Mouse (Mus musculus) stomach, postnatal 0 days (tissue): Measurements from ENCODE around the gene Bcl11a. TPM values are rescaled to one million over a fixed set of nuclear protein-coding genes. Genes with fewer than 3 reads are reported as not detected.
"Not testable (repeated sequence)": the region's sequence is repeated elsewhere in the genome, so short reads cannot be mapped to it uniquely, and the experiment has no call there.

Source experiments
- ATAC-seq: fragments of 200-750 bp; cut with Nextera tagmentation; 2 replicates; pipeline ENCODE4 v1.8.0; 2017; ENCODE audit not compliant: low FRiP score, low TSS enrichment
- DNase-seq: peaks from one replicate; pipeline ENCODE4 v3.0.0-alpha.2; 2016; ENCODE audit warnings: low spot score
- H3K27ac ChIP-seq: fragments of 300-500 bp; sonication (generic); replicated peaks from 2 replicates; pipeline ENCODE4 v1.5.1; 2014; ENCODE audit warnings: mild to moderate bottlenecking, control low read depth
- H3K27me3 ChIP-seq: fragments of 300-500 bp; sonication (generic); 2 replicates; pipeline ENCODE4 v1.6.1; 2014; ENCODE audit warnings: low read length; ENCODE audit not compliant: control insufficient read depth, insufficient read depth
- H3K36me3 ChIP-seq: fragments of 300-500 bp; sonication (generic); 2 replicates; pipeline ENCODE4 v1.6.1; 2014; ENCODE audit warnings: low read length, mixed read lengths; ENCODE audit not compliant: control insufficient read depth, insufficient read depth
- H3K4me1 ChIP-seq: fragments of 300-500 bp; sonication (generic); replicated peaks from 2 replicates; pipeline ENCODE4 v1.6.1; 2014; ENCODE audit warnings: antibody characterized with exemption; ENCODE audit not compliant: control insufficient read depth, insufficient read depth
- H3K4me2 ChIP-seq: fragments of 300-500 bp; sonication (generic); replicated peaks from 2 replicates; pipeline ENCODE4 v1.6.1; 2014; ENCODE audit warnings: low read depth, mild to moderate bottlenecking, control low read depth, moderate library complexity
- H3K4me3 ChIP-seq: fragments of 300-500 bp; sonication (generic); 2 replicates; pipeline ENCODE4 v1.5.1; 2014; ENCODE audit warnings: low read depth, low read length, control low read depth
- H3K9ac ChIP-seq: fragments of 300-500 bp; sonication (generic); 2 replicates; pipeline ENCODE4 v1.6.1; 2014; ENCODE audit warnings: mild to moderate bottlenecking, low read length, control low read depth, mixed read lengths
- H3K9me3 ChIP-seq: fragments of 300-500 bp; sonication (generic); 2 replicates; pipeline ENCODE4 v1.6.1; 2016; ENCODE audit warnings: low read length; ENCODE audit not compliant: control insufficient read depth
- CTCF ChIP-seq: IDR thresholded peaks from 2 replicates; pipeline ENCODE4 v1.5.1; 2016; ENCODE audit warnings: antibody characterized with exemption, low read depth, mild to moderate bottlenecking, moderate library complexity
- EP300 ChIP-seq: optimal IDR thresholded peaks from 2 replicates; pipeline ENCODE3; 2016; ENCODE audit warnings: antibody characterized with exemption
- WGBS: fragments of 180-500 bp; shearing (Covaris S2); extraction: QIAGEN DNeasy Blood & Tissue Kit; methylation state at CpG from one replicate; pipeline ENCODE4 v1.1.7; 2014; 5-methylcytosine and 5-hydroxymethylcytosine counted together
- polyA plus RNA-seq: library from polyadenylated mRNA; unstranded; fragments of >200 nt; fragmentation: Nextera tagmentation; extraction: Ambion mirVana; gene quantifications from 2 replicates; pipeline ENCODE4 v1.2.1, GENCODE M21; 2015

The Bcl11a gene
- polyA plus RNA-seq, 1 experiment from 2014 or later = 10.5 TPM

- no peaks in the 10 kb centered on the region; the same call in 1 of the 2 replicates for H3K4me1 ChIP-seq
- no peak overlapping the region for H3K4me3 ChIP-seq
- WGBS = 55% methylated on average over 7 of the region's 7 CpGs
- no peak for DNase-seq
- H3K36me3 ChIP-seq = no peaks in the 10 kb centered on the region
- ATAC-seq = peak; percentile 82
- H3K4me2 ChIP-seq = no peak overlapping the region
- no peak overlapping the region for H3K27ac ChIP-seq
- TF ChIP-seq CTCF = no peak
- H3K9me3 ChIP-seq = no peaks in the 10 kb centered on the region
- H3K27me3 ChIP-seq = no peaks in the 10 kb centered on the region
- no peak overlapping the region for H3K9ac ChIP-seq
Observed at GRCm38 (mm10) chr11:24116582-24117318, 38.9 kb downstream of the Bcl11a start.

- 77% methylated on average over 9 of the region's 9 CpGs for WGBS
- Histone ChIP-seq H3K4me1 (no peaks in the 10 kb centered on the region), H3K4me3 (no peak overlapping the region), H3K27ac (no peak overlapping the region), H3K27me3 (no peaks in the 10 kb centered on the region), H3K9ac (no peak overlapping the region), H3K36me3 (no peaks in the 10 kb centered on the region), H3K4me2 (no peak overlapping the region), H3K9me3 (no peaks in the 10 kb centered on the region)
- DNase-seq = no peak
- TF ChIP-seq EP300 = no peak
- no peak for TF ChIP-seq CTCF
- no peak for ATAC-seq
Observed at GRCm38 (mm10) chr11:24121136-24121535, 43.3 kb downstream of the Bcl11a start.

GRCm38 (mm10) chr11:24122899-24123298 lies 45.0 kb downstream of the Bcl11a start:
- H3K9me3 ChIP-seq = no peaks in the 10 kb centered on the region
- H3K36me3 ChIP-seq = no peaks in the 10 kb centered on the region
- no peak overlapping the region for H3K4me3 ChIP-seq
- no peaks in the 10 kb centered on the region for H3K4me1 ChIP-seq
- no peaks in the 10 kb centered on the region for H3K27me3 ChIP-seq
- H3K4me2 ChIP-seq = no peak overlapping the region
- peak; percentile 46 for DNase-seq
- 62% methylated on average over 7 of the region's 7 CpGs for WGBS
- no peak overlapping the region for H3K9ac ChIP-seq
- no peak overlapping the region for H3K27ac ChIP-seq
- TF ChIP-seq CTCF (no peak), EP300 (no peak)
- ATAC-seq = no peak

- WGBS = 82% methylated on average over 2 of the region's 2 CpGs
- TF ChIP-seq CTCF (no peak), EP300 (no peak)
- Histone ChIP-seq H3K9ac (no peak overlapping the region), H3K4me1 (no peaks in the 10 kb centered on the region), H3K4me2 (no peak overlapping the region), H3K36me3 (no peaks in the 10 kb centered on the region), H3K27ac (no peak overlapping the region), H3K4me3 (no peak overlapping the region), H3K9me3 (no peaks in the 10 kb centered on the region), H3K27me3 (no peaks in the 10 kb centered on the region)
- no peak for ATAC-seq
- no peak for DNase-seq
Observed at GRCm38 (mm10) chr11:24123991-24124390, 46.1 kb downstream of the Bcl11a start.

GRCm38 (mm10) chr11:24125098-24125497 lies 47.2 kb downstream of the Bcl11a start:
- H3K27ac ChIP-seq = no peak overlapping the region
- no peaks in the 10 kb centered on the region for H3K27me3 ChIP-seq
- H3K9ac ChIP-seq = no peak overlapping the region
- H3K4me2 ChIP-seq = no peak overlapping the region
- H3K9me3 ChIP-seq = no peaks in the 10 kb centered on the region
- no peak for DNase-seq
- H3K36me3 ChIP-seq = no peaks in the 10 kb centered on the region
- WGBS = 78% methylated on average over 6 of the region's 6 CpGs
- no peak for TF ChIP-seq CTCF
- no peak for TF ChIP-seq EP300
- no peaks in the 10 kb centered on the region for H3K4me1 ChIP-seq
- no peak overlapping the region for H3K4me3 ChIP-seq
- no peak for ATAC-seq

- H3K27ac ChIP-seq = no peak overlapping the region
- WGBS = 72% methylated on average over 2 of the region's 2 CpGs
- no peak for DNase-seq
- H3K4me3 ChIP-seq = no peak overlapping the region
- ATAC-seq = 0 out of 2 replicates have a peak, but pooled peaks have one; percentile 6
- TF ChIP-seq CTCF (no peak), EP300 (no peak)
- H3K9me3 ChIP-seq = no peaks in the 10 kb centered on the region
- H3K4me2 ChIP-seq = no peak overlapping the region
- peaks cover 4% of the 10 kb centered on the region; the same call in 1 of the 2 replicates for H3K4me1 ChIP-seq
- no peaks in the 10 kb centered on the region for H3K36me3 ChIP-seq
- H3K27me3 ChIP-seq = no peaks in the 10 kb centered on the region
- H3K9ac ChIP-seq = no peak overlapping the region
Observed at GRCm38 (mm10) chr11:24128001-24128400, 50.1 kb downstream of the Bcl11a start.

GRCm38 (mm10) chr11:24128880-24129279 lies 51.0 kb downstream of the Bcl11a start:
- 82% methylated on average over 4 of the region's 4 CpGs for WGBS
- H3K4me2 ChIP-seq, H3K4me3 ChIP-seq, H3K36me3 ChIP-seq, ATAC-seq, H3K9me3 ChIP-seq, H3K27me3 ChIP-seq, H3K9ac ChIP-seq, H3K27ac ChIP-seq, H3K4me1 ChIP-seq, DNase-seq: not testable (repeated sequence)
